Mouse (Mus musculus): ENCODE data around the gene Btrc. TPM values are rescaled to one million over a fixed set of nuclear protein-coding genes. Genes with fewer than 3 reads are reported as not detected.

Gene Btrc
- total and polyA plus RNA-seq, 3 experiments, result 14.2 to 30.3 TPM; not detected in 1

DNA sequence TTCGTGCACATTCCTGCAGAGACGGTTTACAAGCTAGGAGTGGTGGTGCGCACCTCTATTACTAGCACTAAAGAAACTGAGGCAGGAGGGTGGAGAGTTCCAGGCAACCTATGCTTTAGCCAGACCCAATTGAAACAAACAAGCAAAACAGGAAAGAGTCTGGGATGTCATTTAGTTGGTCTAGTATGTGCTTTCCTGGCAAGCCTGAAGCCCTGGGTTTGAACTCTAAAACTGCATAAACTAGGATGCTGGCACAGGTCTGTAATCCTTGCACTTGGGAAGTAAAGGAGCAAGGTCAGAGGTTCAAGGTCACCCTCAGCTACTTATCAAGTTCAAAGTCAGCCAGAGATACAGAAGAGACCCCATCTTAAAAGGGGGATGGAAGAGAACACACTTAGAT lies 178.5 kb downstream of the Btrc start:
- Histone ChIP-seq H3K27ac (ENCODE audit: control insufficient read depth, low read depth, low read length) (peak overlapping the region; percentile 29), H3K27me3 (ENCODE audit: control insufficient read depth in 1 of 2, insufficient read depth in 2 of 2, low read length in 2 of 2) (no peaks in the 10 kb centered on the region), H3K4me1 (ENCODE audit: control insufficient read depth in 1 of 2, insufficient read depth in 2 of 2, low read length in 2 of 2) (peaks cover 7 to 23% of the 10 kb centered on the region in 2 experiments), H3K79me2 (ENCODE audit: control insufficient read depth, insufficient read depth, low read length, poor library complexity) (no peaks in the 10 kb centered on the region; the same call in 1 of the 2 replicates), H3K9ac (ENCODE audit: control insufficient read depth, low read depth, low read length, poor library complexity, severe bottlenecking) (peak overlapping the region; percentile 67), H3K36me3 (ENCODE audit: control insufficient read depth in 1 of 2, insufficient read depth in 2 of 2, low read length in 2 of 2) (peaks cover 0 to 14% of the 10 kb centered on the region in 2 experiments; a peak in 2 of 4 replicates), H3K4me3 (ENCODE audit: control insufficient read depth in 1 of 2, insufficient read depth in 1 of 2, low read depth in 2 of 2, low read length in 2 of 2) (peak overlapping the region; percentile 58 to 90), H3K9me3 (replicated peaks; ENCODE audit: insufficient read depth, low read length) (no peaks in the 10 kb centered on the region)
- no peak for DNase-seq (ENCODE audit: low read depth, low spot score)
- TF ChIP-seq USF2 (IDR thresholded peaks at IDR 0.05; ENCODE audit: borderline replicate concordance in 1 of 2, insufficient read depth in 1 of 2, low read depth in 1 of 2, low read length in 2 of 2) (no peak), HCFC1 (IDR thresholded peaks at IDR 0.05; ENCODE audit: low read depth, low read length) (no peak), USF1 (IDR thresholded peaks at IDR 0.05; ENCODE audit: low read depth, low read length) (no peak), NELFE (IDR thresholded peaks at IDR 0.05; ENCODE audit: low read depth, low read length) (no peak), MAZ (IDR thresholded peaks at IDR 0.05; ENCODE audit: low read depth, low read length) (no peak), MEF2A (IDR thresholded peaks at IDR 0.05; ENCODE audit: extremely low read depth, insufficient replicate concordance, low read depth, low read length, poor library complexity, severe bottlenecking) (no peak), GABPA (IDR thresholded peaks at IDR 0.05; ENCODE audit: low read depth, low read length) (no peak), MAFK (IDR thresholded peaks at IDR 0.05; ENCODE audit: borderline replicate concordance, low read depth, low read length) (no peak)

GRCm38 (mm10) chr19:45544152-45544924 lies 180.8 kb downstream of the Btrc start:
- Histone ChIP-seq H3K27me3 (ENCODE audit: control insufficient read depth in 1 of 2, insufficient read depth in 2 of 2, low read length in 2 of 2) (no peaks in the 10 kb centered on the region), H3K4me3 (ENCODE audit: control insufficient read depth in 1 of 2, insufficient read depth in 1 of 2, low read depth in 2 of 2, low read length in 2 of 2) (peak overlapping the region; percentile 76 to 83), H3K4me1 (ENCODE audit: control insufficient read depth in 1 of 2, insufficient read depth in 2 of 2, low read length in 2 of 2) (peaks cover 7 to 20% of the 10 kb centered on the region in 2 experiments), H3K9ac (ENCODE audit: control insufficient read depth, low read depth, low read length, poor library complexity, severe bottlenecking) (peak overlapping the region; percentile 71), H3K9me3 (replicated peaks; ENCODE audit: insufficient read depth, low read length) (no peaks in the 10 kb centered on the region), H3K36me3 (ENCODE audit: control insufficient read depth in 1 of 2, insufficient read depth in 2 of 2, low read length in 2 of 2) (peaks cover 0 to 8% of the 10 kb centered on the region in 2 experiments; a peak in 2 of 4 replicates), H3K79me2 (ENCODE audit: control insufficient read depth, insufficient read depth, low read length, poor library complexity) (no peaks in the 10 kb centered on the region; the same call in 1 of the 2 replicates), H3K27ac (ENCODE audit: control insufficient read depth, low read depth, low read length) (peak overlapping the region; percentile 17; the same call in 1 of the 2 replicates)
- DNase-seq (ENCODE audit: low read depth, low spot score), result peak; percentile 88
- TF ChIP-seq GABPA (IDR thresholded peaks at IDR 0.05; ENCODE audit: low read depth, low read length), result no peak
- no peak for TF ChIP-seq BHLHE40 (IDR thresholded peaks at IDR 0.05; ENCODE audit: borderline replicate concordance, low read depth, low read length)
- no peak for TF ChIP-seq POLR2AphosphoS2 (IDR thresholded peaks at IDR 0.05; ENCODE audit: low read length)
- TF ChIP-seq CHD1 (IDR thresholded peaks at IDR 0.05; ENCODE audit: low read depth, low read length), result no peak
- TF ChIP-seq POLR2A (IDR thresholded peaks at IDR 0.05; ENCODE audit: control insufficient read depth in 1 of 2, insufficient read depth in 1 of 2, low read depth in 1 of 2, low read length in 2 of 2, poor library complexity in 1 of 2), result peak in 1 of 2 experiments; percentile 39; a peak in 1 of 4 replicates
- TF ChIP-seq POLR2AphosphoS5 (IDR thresholded peaks at IDR 0.05; ENCODE audit: borderline replicate concordance, low read depth, low read length), result no peak
- no peak for TF ChIP-seq NRF1 (IDR thresholded peaks at IDR 0.05; ENCODE audit: insufficient read depth, low read depth, low read length, poor library complexity, severe bottlenecking)
- TF ChIP-seq ELF1 (IDR thresholded peaks at IDR 0.05; ENCODE audit: low read depth, low read length), result 0 out of 2 replicates have a peak, but pooled peaks have one; percentile 40
- TF ChIP-seq MYB (IDR thresholded peaks at IDR 0.05; ENCODE audit: low read depth, low read length), result no peak
- peak; percentile 35; the same call in 1 of the 2 replicates for TF ChIP-seq NELFE (IDR thresholded peaks at IDR 0.05; ENCODE audit: low read depth, low read length)
- TF ChIP-seq CHD2 (IDR thresholded peaks at IDR 0.05; ENCODE audit: low read length), result peak; percentile 54; the same call in 1 of the 2 replicates
- TF ChIP-seq MAZ (IDR thresholded peaks at IDR 0.05; ENCODE audit: low read depth, low read length), result peak; percentile 80
- no peak for TF ChIP-seq USF1 (IDR thresholded peaks at IDR 0.05; ENCODE audit: low read depth, low read length)
- peak; percentile 64 for TF ChIP-seq ETS1 (IDR thresholded peaks at IDR 0.05; ENCODE audit: low read depth, low read length)
- peak; percentile 34; the same call in 1 of the 2 replicates for TF ChIP-seq RCOR1 (IDR thresholded peaks at IDR 0.05; ENCODE audit: low read depth, low read length)
- TF ChIP-seq MXI1 (IDR thresholded peaks at IDR 0.05; ENCODE audit: low read depth, low read length), result peak; percentile 61; the same call in 1 of the 2 replicates
- TF ChIP-seq TAL1 (IDR thresholded peaks at IDR 0.05; ENCODE audit: low read length), result no peak
- no peak; a peak in 1 of 6 replicates for TF ChIP-seq CTCF (IDR thresholded peaks at IDR 0.05 in 2 of 3, conservative IDR thresholded peaks at IDR 0.05 in 1 of 3; ENCODE audit: control insufficient read depth in 1 of 3, insufficient read depth in 1 of 3, low read depth in 2 of 3, low read length in 3 of 3, poor library complexity in 1 of 3, severe bottlenecking in 1 of 3)
- peak; percentile 44; the same call in 1 of the 2 replicates for TF ChIP-seq TBP (IDR thresholded peaks at IDR 0.05; ENCODE audit: low read depth, low read length)
- TF ChIP-seq SIN3A (IDR thresholded peaks at IDR 0.05; ENCODE audit: low read length), result peak; percentile 54; the same call in 1 of the 2 replicates
- TF ChIP-seq ZMIZ1 (IDR thresholded peaks at IDR 0.05; ENCODE audit: low read depth, low read length), result no peak
- TF ChIP-seq TCF12 (IDR thresholded peaks at IDR 0.05; ENCODE audit: low read depth, low read length), result peak; percentile 18; the same call in 1 of the 2 replicates
- no peak for TF ChIP-seq MAFK (IDR thresholded peaks at IDR 0.05; ENCODE audit: borderline replicate concordance, low read depth, low read length)
- TF ChIP-seq UBTF (IDR thresholded peaks at IDR 0.05; ENCODE audit: borderline replicate concordance, insufficient read depth, low read depth, low read length), result no peak
